Mouse (Mus musculus): ENCODE results near the gene Reps2. TPM values are rescaled to one million over a fixed set of nuclear protein-coding genes. Genes with fewer than 3 reads are reported as not detected.

Gene Reps2
- polyA plus RNA-seq, 1 experiment from 2014 or later, result 2.3 TPM

GRCm38 (mm10) chrX:162407291-162407690 lies 236.2 kb downstream of the Reps2 start:
- H3K4me1 ChIP-seq (replicated peaks), result no peaks in the 10 kb centered on the region
- H3K9ac ChIP-seq (replicated peaks), result no peak overlapping the region
- no peak overlapping the region for H3K27ac ChIP-seq
- ATAC-seq, result no peak
- no peaks in the 10 kb centered on the region for H3K9me3 ChIP-seq
- H3K4me2 ChIP-seq (replicated peaks), result no peak overlapping the region
- H3K36me3 ChIP-seq, result no peaks in the 10 kb centered on the region
- no peak overlapping the region for H3K4me3 ChIP-seq (replicated peaks)
- H3K27me3 ChIP-seq, result peaks cover 31% of the 10 kb centered on the region; the same call in 1 of the 2 replicates
- WGBS, result 79% methylated on average over 4 of the region's 4 CpGs

- Histone ChIP-seq H3K27ac (no peak overlapping the region), H3K27me3 (peaks cover 34% of the 10 kb centered on the region; the same call in 1 of the 2 replicates), H3K4me3 (replicated peaks) (no peak overlapping the region), H3K4me2 (replicated peaks) (no peak overlapping the region), H3K4me1 (replicated peaks) (no peaks in the 10 kb centered on the region), H3K9me3 (no peaks in the 10 kb centered on the region), H3K36me3 (no peaks in the 10 kb centered on the region), H3K9ac (replicated peaks) (no peak overlapping the region)
- ATAC-seq, result no peak
- WGBS, result 80% methylated on average over 3 of the region's 3 CpGs
Measured at GRCm38 (mm10) chrX:162402487-162402886, 241.0 kb downstream of the Reps2 start.

GRCm38 (mm10) chrX:162380730-162381129 lies 262.7 kb downstream of the Reps2 start:
- Histone ChIP-seq H3K9me3 (no peaks in the 10 kb centered on the region), H3K27me3 (peaks cover under 1% of the 10 kb centered on the region; the same call in 1 of the 2 replicates), H3K4me1 (replicated peaks) (no peaks in the 10 kb centered on the region), H3K4me3 (replicated peaks) (no peak overlapping the region), H3K4me2 (replicated peaks) (no peak overlapping the region), H3K9ac (replicated peaks) (no peak overlapping the region), H3K36me3 (no peaks in the 10 kb centered on the region), H3K27ac (no peak overlapping the region)
- ATAC-seq, result no peak
- 97% methylated on average over 1 of the region's 1 CpGs for WGBS

GRCm38 (mm10) chrX:162363206-162363605 lies 280.2 kb downstream of the Reps2 start:
- ATAC-seq, result no peak
- H3K4me1 ChIP-seq (replicated peaks), result no peaks in the 10 kb centered on the region
- peaks cover 32% of the 10 kb centered on the region; the same call in 1 of the 2 replicates for H3K27me3 ChIP-seq
- H3K4me2 ChIP-seq (replicated peaks), result no peak overlapping the region
- no peak overlapping the region for H3K4me3 ChIP-seq (replicated peaks)
- no peaks in the 10 kb centered on the region for H3K9me3 ChIP-seq
- H3K9ac ChIP-seq (replicated peaks), result no peak overlapping the region
- H3K27ac ChIP-seq, result no peak overlapping the region
- no peaks in the 10 kb centered on the region for H3K36me3 ChIP-seq
- 77% methylated on average over 2 of the region's 2 CpGs for WGBS

Other genes starting within 250 kb of the Reps2 start
- 210 and 217 TPM in 2 replicates for gene Rbbp7, start 116.8 kb upstream of the Reps2 start, polyA plus RNA-seq (2015; fragmentation: Nextera tagmentation; extraction: Ambion mirVana)
- gene Txlng, start 185.8 kb upstream of the Reps2 start, polyA plus RNA-seq (2015; fragmentation: Nextera tagmentation; extraction: Ambion mirVana), result 15.2 and 15.9 TPM in 2 replicates
- 29.2 and 29.4 TPM in 2 replicates for gene Syap1, start 244.8 kb upstream of the Reps2 start, polyA plus RNA-seq (2015; fragmentation: Nextera tagmentation; extraction: Ambion mirVana)